Mouse (Mus musculus): ENCODE measurements around the gene Ier5. TPM values are rescaled to one million over a fixed set of nuclear protein-coding genes. Genes with fewer than 3 reads are reported as not detected.

Gene Ier5
- polyA plus RNA-seq (2012; rRNA removed; ENCODE audit: low replicate concordance): 8.0 and 28.3 TPM in 2 replicates

GRCm38 (mm10) chr1:155099280-155099848 is at the start of gene Ier5:
Gene Ier5, minus strand, starts transcription at chr1:155099636.

GRCm38 (mm10) chr1:155146572-155146980 is 47.1 kb upstream of the Ier5 start, which contains the start of gene Mr1:
Gene Mr1, minus strand, starts transcription at chr1:155146814.

Other genes starting within 250 kb of the Ier5 start
- gene Cacna1e, start 215.1 kb downstream of the Ier5 start, polyA plus RNA-seq (2012; rRNA removed; ENCODE audit: low replicate concordance): 0.67 and 3.6 TPM in 2 replicates
- 16.6 and 17.3 TPM in 2 replicates for gene Mr1, start 47.2 kb upstream of the Ier5 start, polyA plus RNA-seq (2012; rRNA removed; ENCODE audit: low replicate concordance)
- 60.0 and 62.9 TPM in 2 replicates for gene Stx6, start 59.1 kb upstream of the Ier5 start, polyA plus RNA-seq (2012; rRNA removed; ENCODE audit: low replicate concordance)
- 6.4 and 16.2 TPM in 2 replicates for gene BC034090, start 144.8 kb upstream of the Ier5 start, polyA plus RNA-seq (2012; rRNA removed; ENCODE audit: low replicate concordance)

All from subcutaneous adipose tissue, adult 2 months (tissue).